Mouse (Mus musculus) thymus, adult 2 months (tissue): ENCODE results near the gene Palld.

Experiments
- CTCF ChIP-seq: fragments of 200-500 bp; IDR thresholded peaks from 2 replicates; pipeline ENCODE4 v1.5.1; 2012; ENCODE audit warnings: mild to moderate bottlenecking, control low read depth, low read length, moderate library complexity, borderline replicate concordance; ENCODE audit not compliant: control insufficient read depth, poor library complexity, insufficient read depth; ENCODE audit errors: extremely low read depth
- POLR2A ChIP-seq: fragments of 200-500 bp; IDR thresholded peaks from 2 replicates; pipeline ENCODE4 v1.6.1; 2012; ENCODE audit warnings: mild to moderate bottlenecking, low read length, control low read depth, moderate library complexity; ENCODE audit not compliant: control insufficient read depth, poor library complexity, insufficient read depth; ENCODE audit errors: extremely low read depth

GRCm38 (mm10) chr8:61642358-61642847, 260.1 kb downstream of the Palld start:
- TF ChIP-seq CTCF, result no peak
- TF ChIP-seq POLR2A, result no peak
